Mouse (Mus musculus) forebrain, embryonic 15.5 days (tissue): ENCODE results near the gene Taf5l. TPM values are rescaled to one million over a fixed set of nuclear protein-coding genes. Genes with fewer than 3 reads are reported as not detected.
A peak's percentile ranks its signal among the peaks of the same experiment; 100 is the strongest.

Experiments
- ATAC-seq: fragments of 200-750 bp; cut with Nextera tagmentation; replicated peaks from 2 replicates; pipeline ENCODE4 v1.8.0; 2017; ENCODE audit warnings: mild to moderate bottlenecking, moderate TSS enrichment, moderate library complexity
- H3K27ac ChIP-seq: fragments of 300-500 bp; sonication (generic); replicated peaks from 2 replicates; pipeline ENCODE4 v1.5.1; 2015; ENCODE audit warnings: mild to moderate bottlenecking, inconsistent platforms
- H3K27me3 ChIP-seq: fragments of 300-500 bp; sonication (generic); 2 replicates; pipeline ENCODE4 v1.6.1; 2015; ENCODE audit warnings: inconsistent platforms
- H3K36me3 ChIP-seq: fragments of 300-500 bp; sonication (generic); 2 replicates; pipeline ENCODE4 v1.6.1; 2015; ENCODE audit warnings: mild to moderate bottlenecking, inconsistent platforms
- H3K4me1 ChIP-seq: fragments of 300-500 bp; sonication (generic); 2 replicates; pipeline ENCODE4 v1.6.1; 2015; ENCODE audit warnings: inconsistent platforms
- H3K4me2 ChIP-seq: fragments of 300-500 bp; sonication (generic); replicated peaks from 2 replicates; pipeline ENCODE4 v1.6.1; 2015; ENCODE audit warnings: mild to moderate bottlenecking, inconsistent platforms
- H3K4me3 ChIP-seq: fragments of 300-500 bp; sonication (generic); 2 replicates; pipeline ENCODE4 v1.5.1; 2015; ENCODE audit warnings: mild to moderate bottlenecking, inconsistent platforms
- H3K9ac ChIP-seq: fragments of 300-500 bp; sonication (generic); replicated peaks from 2 replicates; pipeline ENCODE4 v1.6.1; 2015; ENCODE audit warnings: mild to moderate bottlenecking, inconsistent platforms
- H3K9me3 ChIP-seq: fragments of 300-500 bp; sonication (generic); 2 replicates; pipeline ENCODE4 v1.6.1; 2016; ENCODE audit warnings: inconsistent platforms
- WGBS: fragments of 180-500 bp; shearing (Covaris S2); methylation state at CpG from one replicate; pipeline ENCODE4 v1.1.7; 2015; ENCODE audit warnings: mixed read lengths; 5-methylcytosine and 5-hydroxymethylcytosine counted together
- polyA plus RNA-seq: library from polyadenylated mRNA; unstranded; fragments of >200 nt; fragmentation: Nextera tagmentation; extraction: Ambion mirVana; gene quantifications from 2 replicates; pipeline ENCODE4 v1.2.1, GENCODE M21; 2015

Taf5l gene
- 30.5 and 31.4 TPM in 2 replicates for polyA plus RNA-seq

DNA sequence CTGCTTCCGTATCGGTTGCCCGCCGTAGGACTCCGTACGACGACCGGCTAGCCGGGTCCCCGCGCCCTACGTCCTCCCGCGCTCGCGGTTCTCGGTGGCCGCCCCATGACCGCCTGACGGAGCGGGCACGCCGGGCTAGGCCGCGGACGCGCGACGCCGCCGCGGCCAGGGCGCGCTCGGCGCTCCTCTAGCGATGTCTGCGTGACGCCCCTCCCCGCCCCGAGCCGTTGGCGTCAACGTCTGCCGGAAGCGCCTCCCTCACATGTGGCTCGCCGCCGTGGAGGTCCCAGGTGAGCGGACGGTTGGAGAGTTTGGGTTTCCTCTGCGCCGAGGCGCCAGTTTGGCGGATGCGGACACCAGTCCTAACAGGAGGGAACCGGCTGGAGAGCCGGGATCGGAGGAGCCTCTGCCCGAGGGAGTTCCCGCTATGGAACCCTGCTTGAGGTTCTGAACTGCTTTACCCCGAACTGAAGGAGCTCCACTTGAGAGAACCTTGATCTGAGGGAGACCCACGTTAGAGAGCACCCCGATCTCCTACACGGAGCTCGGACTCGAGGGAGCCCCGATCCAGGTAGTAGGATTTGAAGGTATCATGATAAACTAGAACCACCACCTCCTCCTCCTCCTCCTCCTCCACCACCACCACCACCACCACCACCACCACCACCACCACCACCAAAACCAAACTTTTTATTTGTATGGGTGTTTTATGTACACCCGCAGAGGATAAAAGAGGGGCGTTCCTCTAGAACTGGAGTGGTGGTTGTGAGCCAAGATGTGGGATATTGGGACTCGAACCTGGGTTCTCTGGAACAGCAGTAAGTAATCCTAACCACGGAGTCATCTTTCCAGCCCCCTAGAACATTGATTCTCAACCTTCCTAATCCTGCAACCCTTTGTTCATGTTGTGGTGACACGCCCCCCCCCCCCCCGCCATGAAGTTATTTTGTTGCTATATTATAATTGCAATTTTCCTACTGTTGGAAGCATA is at the start of gene Taf5l, which contains the start of gene Urb2:
TSS of gene Taf5l (minus strand) at position 161 of the 991 bp plus-strand sequence.
TSS of gene Urb2 (plus strand) at position 272 of the 991 bp plus-strand sequence.
- peaks cover 26% of the 10 kb centered on the region for H3K4me1 ChIP-seq
- H3K9me3 ChIP-seq: no peaks in the 10 kb centered on the region
- H3K4me3 ChIP-seq: peak within 1 kb of the TSS; percentile 93
- peak within 1 kb of the TSS; percentile 54 for H3K4me2 ChIP-seq
- peak within 1 kb of the TSS; percentile 76 for H3K9ac ChIP-seq
- peak; percentile 95 for ATAC-seq
- WGBS: 1% methylated on average over 63 of the region's 74 CpGs
- no peaks in the 10 kb centered on the region for H3K27me3 ChIP-seq
- H3K27ac ChIP-seq: peak within 1 kb of the TSS; percentile 94
- H3K36me3 ChIP-seq: peaks cover 25% of the 10 kb centered on the region

GRCm38 (mm10) chr8:124070363-124071324 is 49.4 kb upstream of the Taf5l start:
- peak; percentile 88 for ATAC-seq

DNA sequence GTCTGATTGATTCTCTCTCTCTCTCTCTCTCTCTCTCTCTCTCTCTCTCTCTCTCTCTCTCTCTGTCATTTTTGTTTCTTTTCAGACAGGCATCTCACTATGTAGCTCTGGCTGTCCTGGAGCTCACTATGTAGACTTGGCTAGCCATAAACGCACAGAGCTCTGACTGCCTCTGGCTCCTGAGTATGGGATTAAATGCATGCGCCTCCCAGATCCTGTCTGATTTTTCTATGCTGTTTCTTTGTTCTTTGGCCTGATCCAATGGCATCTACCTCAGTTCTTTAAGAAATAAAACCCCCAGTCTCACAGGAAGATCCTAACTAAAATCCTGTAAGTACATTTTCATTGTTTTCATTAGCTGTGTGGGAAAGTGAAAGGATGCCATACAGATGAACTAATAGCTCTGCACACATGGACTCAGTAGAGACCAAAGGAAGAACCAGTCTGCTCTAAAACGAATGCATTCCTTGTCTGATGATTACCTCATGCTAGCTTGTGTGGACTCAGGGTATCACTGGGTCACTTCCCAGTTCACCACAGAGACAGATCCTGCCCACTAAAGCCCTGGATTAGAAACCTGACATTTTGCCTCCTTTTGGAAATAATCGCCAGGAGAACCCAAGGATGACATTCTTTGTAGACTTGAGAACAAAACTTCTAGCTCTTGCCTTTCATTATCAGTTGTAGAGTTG is 46.0 kb upstream of the Taf5l start:
- no peaks in the 10 kb centered on the region for H3K9me3 ChIP-seq
- peaks cover 25% of the 10 kb centered on the region for H3K4me1 ChIP-seq
- no peaks in the 10 kb centered on the region for H3K36me3 ChIP-seq
- 80% methylated on average over 4 of the region's 4 CpGs for WGBS
- no peak overlapping the region for H3K27ac ChIP-seq
- H3K4me2 ChIP-seq: no peak overlapping the region
- ATAC-seq: no peak
- no peak overlapping the region for H3K9ac ChIP-seq
- no peak overlapping the region for H3K4me3 ChIP-seq
- H3K27me3 ChIP-seq: no peaks in the 10 kb centered on the region

More at GRCm38 (mm10) chr8:124070363-124071324, 49.4 kb upstream of the Taf5l start:
- Histone ChIP-seq H3K9me3 (no peaks in the 10 kb centered on the region), H3K36me3 (no peaks in the 10 kb centered on the region), H3K4me3 (no peak overlapping the region), H3K4me1 (peaks cover 25% of the 10 kb centered on the region), H3K27ac (peak overlapping the region; percentile 72), H3K4me2 (peak overlapping the region; percentile 9), H3K9ac (no peak overlapping the region; the same call in none of the 2 replicates), H3K27me3 (no peaks in the 10 kb centered on the region)
- 12% methylated on average over 18 of the region's 18 CpGs for WGBS

DNA sequence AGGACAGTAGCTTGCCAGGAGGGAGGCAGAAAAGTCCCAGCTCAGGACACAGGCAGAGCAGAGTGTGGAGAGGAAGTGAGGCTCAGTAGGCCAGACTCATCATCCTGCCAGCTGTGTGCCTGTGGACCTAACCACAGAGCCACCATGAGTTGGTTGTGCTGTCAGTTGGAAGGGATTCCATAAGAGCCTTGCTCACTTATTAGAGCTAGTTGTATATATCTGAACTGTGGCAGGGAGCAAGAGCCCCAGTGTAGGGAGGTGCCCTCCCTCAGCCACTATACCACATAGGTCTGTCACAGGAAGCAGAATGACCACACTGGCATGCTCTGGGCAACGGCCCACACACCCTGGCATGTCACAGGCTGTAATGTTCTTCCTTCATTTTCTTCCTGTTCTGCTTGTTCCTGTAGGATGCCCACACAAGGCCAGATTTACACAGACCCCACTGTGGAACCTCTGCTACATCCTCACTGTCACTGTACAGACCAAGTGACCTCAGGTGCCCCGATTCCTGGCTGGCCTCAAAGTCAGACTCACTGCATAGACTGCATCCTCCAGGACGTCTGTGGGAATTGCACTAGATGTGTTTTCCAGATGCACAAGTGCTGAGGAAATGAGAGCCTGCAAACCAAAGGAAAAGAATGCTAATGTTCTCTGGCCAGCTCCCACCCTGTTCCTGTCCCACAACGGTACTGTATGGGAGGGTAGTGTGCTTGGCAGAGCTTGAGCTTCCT is 45.3 kb upstream of the Taf5l start:
- H3K4me3 ChIP-seq: no peak overlapping the region
- no peak overlapping the region for H3K4me2 ChIP-seq

GRCm38 (mm10) chr8:124056832-124057655 is 35.8 kb upstream of the Taf5l start:
- Histone ChIP-seq H3K27me3 (no peaks in the 10 kb centered on the region), H3K4me3 (no peak overlapping the region), H3K36me3 (no peaks in the 10 kb centered on the region), H3K9me3 (no peaks in the 10 kb centered on the region), H3K4me2 (no peak overlapping the region), H3K4me1 (no peaks in the 10 kb centered on the region), H3K9ac (no peak overlapping the region), H3K27ac (no peak overlapping the region)
- WGBS: 84% methylated on average over 11 of the region's 11 CpGs
- ATAC-seq: no peak

More for the DNA sequence above, 45.3 kb upstream of the Taf5l start:
- H3K9ac ChIP-seq: no peak overlapping the region
- WGBS: 68% methylated on average over 4 of the region's 4 CpGs
- peaks cover 23% of the 10 kb centered on the region for H3K4me1 ChIP-seq
- H3K36me3 ChIP-seq: no peaks in the 10 kb centered on the region
- no peak overlapping the region for H3K27ac ChIP-seq
- H3K9me3 ChIP-seq: no peaks in the 10 kb centered on the region
- H3K27me3 ChIP-seq: no peaks in the 10 kb centered on the region
- ATAC-seq: no peak

- Histone ChIP-seq H3K9ac (no peak overlapping the region), H3K27me3 (no peaks in the 10 kb centered on the region), H3K4me3 (no peak overlapping the region), H3K9me3 (no peaks in the 10 kb centered on the region), H3K4me1 (no peaks in the 10 kb centered on the region), H3K36me3 (peaks cover 5% of the 10 kb centered on the region), H3K4me2 (no peak overlapping the region), H3K27ac (no peak overlapping the region)
- WGBS: 67% methylated on average over 4 of the region's 4 CpGs
- no peak for ATAC-seq
These were observed 31.4 kb upstream of the Taf5l start for GRCm38 (mm10) chr8:124052568-124052967.

GRCm38 (mm10) chr8:124052110-124052509 is 30.9 kb upstream of the Taf5l start:
- WGBS: 11% methylated on average over 3 of the region's 3 CpGs
- Histone ChIP-seq H3K27me3 (no peaks in the 10 kb centered on the region), H3K36me3 (peaks cover 9% of the 10 kb centered on the region), H3K4me1 (no peaks in the 10 kb centered on the region), H3K9me3 (no peaks in the 10 kb centered on the region), H3K9ac (no peak overlapping the region), H3K4me3 (no peak overlapping the region), H3K27ac (no peak overlapping the region), H3K4me2 (no peak overlapping the region)
- no peak; the same call in 1 of the 2 replicates for ATAC-seq

DNA sequence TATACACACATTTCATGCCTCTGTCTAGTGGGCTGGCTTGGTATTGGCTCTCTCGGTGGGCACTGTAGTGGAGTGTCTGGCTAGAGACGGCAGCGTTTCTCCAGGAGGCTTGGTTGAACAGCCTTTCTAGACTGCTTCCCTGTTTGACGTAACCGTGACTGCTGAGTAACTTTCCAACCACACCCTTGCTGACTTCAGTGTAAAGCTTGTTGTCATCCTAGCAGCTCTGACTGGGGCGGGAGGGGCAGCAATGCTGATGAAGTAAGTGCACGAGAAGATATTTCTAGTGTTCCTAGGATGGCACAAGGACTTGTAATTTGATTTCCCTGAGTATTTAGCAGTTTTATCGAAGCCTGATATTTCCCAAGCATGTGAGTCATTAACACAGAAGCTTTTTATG is 24.7 kb upstream of the Taf5l start:
- Histone ChIP-seq H3K9me3 (no peaks in the 10 kb centered on the region), H3K27me3 (no peaks in the 10 kb centered on the region), H3K4me1 (no peaks in the 10 kb centered on the region), H3K36me3 (peaks cover 43% of the 10 kb centered on the region), H3K4me3 (no peak overlapping the region), H3K9ac (no peak overlapping the region), H3K4me2 (no peak overlapping the region), H3K27ac (no peak overlapping the region)
- no peak for ATAC-seq
- WGBS: 92% methylated on average over 8 of the region's 8 CpGs

GRCm38 (mm10) chr8:124044931-124045330 is 23.7 kb upstream of the Taf5l start:
- H3K27me3 ChIP-seq: no peaks in the 10 kb centered on the region
- H3K9ac ChIP-seq: no peak overlapping the region

DNA sequence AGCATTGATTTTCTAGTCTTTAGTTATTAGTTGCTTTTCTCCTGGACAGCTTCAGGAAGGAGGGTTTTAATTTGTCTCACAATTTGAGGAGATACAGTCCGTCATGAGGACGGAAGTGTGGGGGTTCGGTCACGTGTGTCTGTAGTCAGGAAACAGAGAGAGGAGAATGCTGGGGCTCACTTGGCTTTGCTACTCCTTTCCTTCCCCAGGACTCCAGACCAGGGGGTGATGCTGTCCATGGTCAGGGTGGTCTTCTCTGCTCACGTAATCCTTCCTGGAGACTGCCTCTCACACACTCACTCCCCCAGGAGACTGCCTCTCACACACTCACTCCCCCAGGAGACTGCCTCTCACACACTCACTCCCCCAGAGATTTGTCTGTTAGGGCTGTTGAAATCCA is 23.2 kb upstream of the Taf5l start:
- Histone ChIP-seq H3K9me3 (no peaks in the 10 kb centered on the region), H3K4me1 (no peaks in the 10 kb centered on the region), H3K27ac (no peak overlapping the region), H3K4me2 (no peak overlapping the region), H3K4me3 (no peak overlapping the region), H3K27me3 (no peaks in the 10 kb centered on the region), H3K36me3 (peaks cover 54% of the 10 kb centered on the region), H3K9ac (no peak overlapping the region)
- ATAC-seq: no peak
- 96% methylated on average over 5 of the region's 5 CpGs for WGBS

More at GRCm38 (mm10) chr8:124044931-124045330, 23.7 kb upstream of the Taf5l start:
- no peak for ATAC-seq
- Histone ChIP-seq H3K9me3 (no peaks in the 10 kb centered on the region), H3K4me2 (no peak overlapping the region), H3K4me3 (no peak overlapping the region), H3K27ac (no peak overlapping the region), H3K36me3 (peaks cover 49% of the 10 kb centered on the region), H3K4me1 (no peaks in the 10 kb centered on the region)
- 97% methylated on average over 12 of the region's 12 CpGs for WGBS
